Mouse (Mus musculus): ENCODE data around the gene Hyou1. TPM values are rescaled to one million over a fixed set of nuclear protein-coding genes. Genes with fewer than 3 reads are reported as not detected.
"Not testable (repeated sequence)": the region's sequence is repeated elsewhere in the genome, so short reads cannot be mapped to it uniquely, and the experiment has no call there.

Hyou1 gene
- polyA plus RNA-seq (2012; rRNA removed) = 43.2 and 49.6 TPM in 2 replicates

GRCm38 (mm10) chr9:44379054-44379834, at the start of gene Hyou1:
Hyou1 (plus strand) TSS chr9:44379490.
- peak; percentile 82; the same call in 1 of the 2 replicates for TF ChIP-seq POLR2A (IDR thresholded peaks at IDR 0.05; ENCODE audit: borderline replicate concordance, extremely low read depth, low read depth, low read length)
- no peak for TF ChIP-seq CTCF (IDR thresholded peaks at IDR 0.05; ENCODE audit: insufficient read depth, low read length)
- under 1% methylated on average over 83 of the region's 83 CpGs for WGBS
- peak; percentile 100 for DNase-seq
- Histone ChIP-seq H3K4me1 (ENCODE audit: control insufficient read depth, insufficient read depth, low read length) (peaks cover 9% of the 10 kb centered on the region), H3K4me3 (replicated peaks; ENCODE audit: extremely low read depth, low read depth, low read length) (peak within 1 kb of the TSS; percentile 93)

- no peak for DNase-seq
- TF ChIP-seq POLR2A (IDR thresholded peaks at IDR 0.05; ENCODE audit: borderline replicate concordance, extremely low read depth, low read depth, low read length) (no peak), CTCF (IDR thresholded peaks at IDR 0.05; ENCODE audit: insufficient read depth, low read length) (no peak)
- 88% methylated on average over 6 of the region's 6 CpGs for WGBS
Observed at GRCm38 (mm10) chr9:44330736-44331135, 48.6 kb upstream of the Hyou1 start.

GRCm38 (mm10) chr9:44332918-44333638, 46.2 kb upstream of the Hyou1 start:
- WGBS = 91% methylated on average over 13 of the region's 13 CpGs
- no peak for DNase-seq
- H3K4me3 ChIP-seq (replicated peaks; ENCODE audit: extremely low read depth, low read depth, low read length) = no peak overlapping the region
- no peaks in the 10 kb centered on the region; the same call in 1 of the 2 replicates for H3K4me1 ChIP-seq (ENCODE audit: control insufficient read depth, insufficient read depth, low read length)
- TF ChIP-seq POLR2A (IDR thresholded peaks at IDR 0.05; ENCODE audit: borderline replicate concordance, extremely low read depth, low read depth, low read length) (no peak), CTCF (IDR thresholded peaks at IDR 0.05; ENCODE audit: insufficient read depth, low read length) (no peak)

More at GRCm38 (mm10) chr9:44330736-44331135, 48.6 kb upstream of the Hyou1 start:
- Histone ChIP-seq H3K4me3 (replicated peaks; ENCODE audit: extremely low read depth, low read depth, low read length) (no peak overlapping the region), H3K4me1 (ENCODE audit: control insufficient read depth, insufficient read depth, low read length) (peaks cover 8% of the 10 kb centered on the region; the same call in 1 of the 2 replicates)

- peak; percentile 100 for TF ChIP-seq POLR2A (IDR thresholded peaks at IDR 0.05; ENCODE audit: borderline replicate concordance, extremely low read depth, low read depth, low read length)
- no peak for TF ChIP-seq CTCF (IDR thresholded peaks at IDR 0.05; ENCODE audit: insufficient read depth, low read length)
- DNase-seq = peak; percentile 98
- Histone ChIP-seq H3K4me1 (ENCODE audit: control insufficient read depth, insufficient read depth, low read length) (no peaks in the 10 kb centered on the region; the same call in 1 of the 2 replicates), H3K4me3 (replicated peaks; ENCODE audit: extremely low read depth, low read depth, low read length) (peak within 1 kb of the TSS; percentile 87)
- under 1% methylated on average over 91 of the region's 91 CpGs for WGBS
Observed at GRCm38 (mm10) chr9:44334396-44335330, 44.6 kb upstream of the Hyou1 start, which contains the start of gene H2afx. H2afx (plus strand) TSS chr9:44334694.

GRCm38 (mm10) chr9:44335331-44336092, 43.8 kb upstream of the Hyou1 start:
- H3K4me3 ChIP-seq (replicated peaks; ENCODE audit: extremely low read depth, low read depth, low read length) = peak overlapping the region; percentile 87
- no peak for DNase-seq
- no peak for TF ChIP-seq POLR2A (IDR thresholded peaks at IDR 0.05; ENCODE audit: borderline replicate concordance, extremely low read depth, low read depth, low read length)
- TF ChIP-seq CTCF (IDR thresholded peaks at IDR 0.05; ENCODE audit: insufficient read depth, low read length) = no peak
- no peaks in the 10 kb centered on the region; the same call in 1 of the 2 replicates for H3K4me1 ChIP-seq (ENCODE audit: control insufficient read depth, insufficient read depth, low read length)
- under 1% methylated on average over 50 of the region's 50 CpGs for WGBS

- TF ChIP-seq POLR2A (IDR thresholded peaks at IDR 0.05; ENCODE audit: borderline replicate concordance, extremely low read depth, low read depth, low read length) (no peak), CTCF (IDR thresholded peaks at IDR 0.05; ENCODE audit: insufficient read depth, low read length) (no peak)
- 12% methylated on average over 5 of the region's 5 CpGs for WGBS
- Histone ChIP-seq H3K4me1 (ENCODE audit: control insufficient read depth, insufficient read depth, low read length) (no peaks in the 10 kb centered on the region; the same call in 1 of the 2 replicates), H3K4me3 (replicated peaks; ENCODE audit: extremely low read depth, low read depth, low read length) (no peak overlapping the region)
- DNase-seq = no peak
Observed at GRCm38 (mm10) chr9:44336093-44336406, 43.2 kb upstream of the Hyou1 start.

- not testable (repeated sequence) for DNase-seq; H3K4me1 ChIP-seq (ENCODE audit: control insufficient read depth, insufficient read depth, low read length); H3K4me3 ChIP-seq (replicated peaks; ENCODE audit: extremely low read depth, low read depth, low read length)
- WGBS = 46% methylated on average over 4 of the region's 4 CpGs
Observed at GRCm38 (mm10) chr9:44336513-44336912, 42.8 kb upstream of the Hyou1 start.

- TF ChIP-seq POLR2A (IDR thresholded peaks at IDR 0.05; ENCODE audit: borderline replicate concordance, extremely low read depth, low read depth, low read length) (no peak), CTCF (IDR thresholded peaks at IDR 0.05; ENCODE audit: insufficient read depth, low read length) (no peak)
- 68% methylated on average over 3 of the region's 3 CpGs for whole genome bisulfite sequencing
- DNase-seq = no peak
- Histone ChIP-seq H3K4me1 (ENCODE audit: control insufficient read depth, insufficient read depth, low read length) (no peaks in the 10 kb centered on the region; the same call in 1 of the 2 replicates), H3K4me3 (replicated peaks; ENCODE audit: extremely low read depth, low read depth, low read length) (no peak overlapping the region)
Observed at GRCm38 (mm10) chr9:44336964-44337363, 42.3 kb upstream of the Hyou1 start.

Data from lung, adult 2 months (tissue).